Mouse (Mus musculus) liver (tissue): Measurements from ENCODE around the gene Tpm3.
"Not testable (repeated sequence)": the region's sequence is repeated elsewhere in the genome, so short reads cannot be mapped to it uniquely, and the experiment has no call there.

Experiments
- DNase-seq: peaks from one replicate; pipeline ENCODE4 v3.0.0-alpha.2; 2020; ENCODE audit warnings: mixed read lengths

Gene Tpm3

DNA sequence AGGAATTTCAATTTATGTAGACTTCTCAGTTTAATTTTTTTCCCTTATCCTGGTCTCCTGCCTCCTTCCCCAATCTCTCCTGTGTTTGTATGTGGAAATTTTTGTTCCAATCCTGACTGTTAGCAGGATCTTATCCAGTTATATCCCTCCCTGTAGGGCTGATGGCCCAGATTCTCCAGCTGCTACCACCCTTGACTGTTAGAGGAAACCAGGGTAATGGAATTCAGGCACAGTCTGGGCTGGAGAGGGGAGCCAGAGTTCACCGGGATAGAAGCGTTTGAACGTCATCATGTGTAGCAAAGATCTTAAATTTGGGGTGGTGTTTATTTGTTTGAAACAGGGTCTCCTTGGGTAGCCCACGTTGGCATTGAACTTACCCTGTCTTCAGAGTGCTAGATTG is 12.3 kb downstream of the Tpm3 start:
- DNase-seq = no peak

DNA sequence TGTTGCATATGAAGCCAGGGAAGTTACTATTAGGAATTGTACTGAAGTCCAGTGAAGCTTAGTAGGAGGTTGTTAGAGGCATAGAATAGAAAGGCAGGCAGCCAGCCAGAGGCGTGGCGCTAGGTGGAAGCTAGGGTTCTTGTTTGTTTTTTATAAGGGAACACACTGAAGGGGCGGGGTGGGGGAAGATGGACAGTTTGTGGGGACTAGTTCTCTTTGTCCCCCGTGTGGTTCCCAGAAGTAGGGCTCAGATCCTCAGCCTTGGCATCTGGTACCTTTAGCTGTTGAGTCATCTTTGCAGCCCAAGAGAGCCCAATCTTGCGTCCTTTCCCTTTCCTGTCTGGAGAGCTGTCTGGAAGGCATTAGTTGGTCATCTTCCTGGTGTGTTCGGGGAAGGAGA is 12.8 kb downstream of the Tpm3 start:
- DNase-seq = no peak

DNA sequence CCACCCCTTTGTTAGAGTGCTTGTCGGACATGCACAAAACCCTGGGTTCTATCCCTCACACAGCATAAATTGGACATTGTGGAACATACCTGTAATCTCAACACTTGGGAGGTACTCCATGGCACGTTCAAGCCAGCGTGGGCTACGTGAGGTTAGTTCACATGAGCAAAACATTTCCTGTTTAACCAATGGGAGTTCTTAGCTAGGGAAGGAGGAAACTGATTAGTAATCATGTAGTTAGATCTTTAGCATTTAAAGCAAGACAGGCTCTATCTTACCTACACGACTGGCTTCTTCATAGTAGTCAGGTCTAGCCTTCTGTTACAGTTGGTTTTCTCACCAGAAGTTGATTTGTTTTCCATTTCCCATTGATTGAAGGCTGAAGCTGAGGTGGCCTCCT is 13.6 kb downstream of the Tpm3 start:
- DNase-seq = no peak

DNA sequence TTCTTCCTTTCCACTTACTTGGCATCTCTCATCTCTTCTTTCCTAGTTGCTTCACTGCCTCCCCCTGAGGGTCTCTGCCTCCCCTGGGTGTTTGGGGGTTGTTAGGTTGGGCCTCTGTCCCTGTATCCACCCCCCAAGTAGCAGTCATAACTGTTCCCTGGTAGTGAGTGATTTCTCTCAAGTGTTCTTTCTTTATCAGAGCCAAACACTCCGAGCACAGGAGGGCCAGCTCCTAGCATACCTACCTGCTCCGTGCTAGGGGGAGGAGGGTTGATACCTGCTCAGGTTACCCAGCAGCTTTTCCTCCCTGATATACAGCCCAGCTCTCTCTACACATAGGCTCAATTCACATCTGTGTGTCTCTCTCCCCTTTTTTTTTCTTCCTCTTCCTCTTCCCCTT is 16.2 kb downstream of the Tpm3 start:
- no peak for DNase-seq

DNA sequence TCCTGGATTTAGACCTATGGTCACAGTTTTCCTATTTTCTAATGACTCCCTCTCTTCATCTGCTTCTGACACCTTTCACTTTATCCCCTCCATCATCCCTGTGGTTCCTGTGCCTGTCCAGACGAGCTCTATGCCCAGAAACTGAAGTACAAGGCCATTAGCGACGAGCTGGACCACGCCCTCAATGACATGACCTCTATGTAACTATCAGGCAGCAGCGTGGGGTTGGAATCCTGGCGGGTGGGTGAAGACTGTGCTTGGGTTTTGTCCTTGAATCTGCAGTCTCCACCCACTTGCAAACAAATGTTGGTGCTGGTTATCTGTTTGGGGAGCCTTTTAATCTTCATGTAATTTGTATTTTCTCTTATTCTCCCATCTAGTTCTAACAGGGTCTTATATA is 18.4 kb downstream of the Tpm3 start:
- no peak for DNase-seq

- DNase-seq = no peak
Observed at GRCm38 (mm10) chr3:90094453-90094852, 22.0 kb downstream of the Tpm3 start.

GRCm38 (mm10) chr3:90097928-90098327 is 25.5 kb downstream of the Tpm3 start:
- DNase-seq = no peak

GRCm38 (mm10) chr3:90101010-90101409 is 28.6 kb downstream of the Tpm3 start:
- DNase-seq = no peak

- DNase-seq = no peak
Observed at GRCm38 (mm10) chr3:90101673-90102072, 29.2 kb downstream of the Tpm3 start.

GRCm38 (mm10) chr3:90102239-90102638 is 29.8 kb downstream of the Tpm3 start:
- DNase-seq = no peak

- DNase-seq = no peak
Observed at GRCm38 (mm10) chr3:90103176-90103575, 30.7 kb downstream of the Tpm3 start.

- no peak for DNase-seq
Observed at GRCm38 (mm10) chr3:90103938-90104337, 31.5 kb downstream of the Tpm3 start, which contains the start of gene Nup210l. TSS of gene Nup210l (plus strand) at chr3:90104132.

- no peak for DNase-seq
Observed at GRCm38 (mm10) chr3:90111706-90112105, 39.3 kb downstream of the Tpm3 start.

GRCm38 (mm10) chr3:90114342-90114741 is 41.9 kb downstream of the Tpm3 start:
- no peak for DNase-seq

DNA sequence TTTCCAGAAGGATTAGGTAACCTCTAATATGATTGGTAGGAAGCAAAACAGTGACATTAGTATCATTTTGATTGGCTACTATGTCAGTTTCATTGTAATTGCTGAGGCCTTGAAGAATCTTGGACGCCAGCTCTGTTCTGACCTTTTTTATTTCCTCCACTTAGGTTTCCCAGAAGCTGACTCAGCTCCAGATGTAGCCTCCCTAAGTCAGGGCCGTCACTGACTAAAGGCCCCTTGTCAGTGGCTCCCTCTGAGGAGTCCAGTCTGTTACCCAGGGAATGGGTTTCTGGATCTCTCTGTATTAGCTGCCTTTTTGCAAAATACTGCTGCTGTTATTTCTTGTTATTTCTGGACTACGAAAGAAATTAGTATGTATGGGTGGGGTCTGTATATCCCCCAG is 43.1 kb downstream of the Tpm3 start:
- DNase-seq = no peak

GRCm38 (mm10) chr3:90118132-90118790 is 45.8 kb downstream of the Tpm3 start:
- DNase-seq = no peak

DNA sequence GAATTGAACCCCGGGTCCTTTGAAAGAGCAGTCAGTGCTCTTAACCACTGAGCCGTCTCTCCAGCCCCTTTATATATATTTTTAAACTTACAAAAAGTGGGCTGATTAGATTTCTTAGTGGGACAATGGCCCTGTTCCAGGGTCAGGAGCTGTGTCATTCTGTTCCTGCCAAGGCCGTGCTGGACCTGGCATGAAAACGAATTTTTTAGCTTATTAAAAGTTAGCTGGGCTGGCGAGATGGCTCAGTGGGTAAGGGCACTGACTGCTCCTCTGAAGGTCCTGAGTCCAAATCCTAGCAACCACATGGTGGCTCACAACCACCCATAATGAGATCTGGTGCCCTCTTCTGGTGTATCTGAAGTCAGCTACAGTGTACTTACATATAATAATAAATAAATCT is 49.6 kb downstream of the Tpm3 start:
- not testable (repeated sequence) for DNase-seq

GRCm38 (mm10) chr3:90125710-90126109 is 53.3 kb downstream of the Tpm3 start:
- DNase-seq = no peak

GRCm38 (mm10) chr3:90127881-90128280 is 55.4 kb downstream of the Tpm3 start:
- DNase-seq = no peak

DNA sequence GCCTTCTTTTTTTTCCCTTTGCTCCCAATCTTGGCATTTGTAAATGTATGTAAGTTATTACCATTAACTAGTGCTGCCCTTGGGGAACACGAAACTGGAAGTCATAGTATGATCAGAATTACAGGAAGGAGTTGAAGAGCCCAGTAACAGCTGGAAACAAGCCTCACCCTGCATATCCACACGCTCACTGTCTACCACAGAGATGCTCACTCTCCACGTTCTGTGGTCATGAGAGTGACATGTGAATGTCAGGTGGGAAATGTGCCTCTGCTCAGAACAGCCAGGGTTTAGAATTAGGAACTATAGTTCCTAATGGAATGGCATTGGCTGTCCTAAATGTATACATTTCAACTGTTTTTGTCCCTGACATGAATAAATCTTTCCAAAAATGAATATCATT is 60.3 kb downstream of the Tpm3 start:
- DNase-seq = no peak

GRCm38 (mm10) chr3:90133331-90133730 is 60.9 kb downstream of the Tpm3 start:
- DNase-seq = no peak

- no peak for DNase-seq
Observed at GRCm38 (mm10) chr3:90134483-90134882, 62.0 kb downstream of the Tpm3 start.

GRCm38 (mm10) chr3:90134993-90135392 is 62.5 kb downstream of the Tpm3 start:
- no peak for DNase-seq

DNA sequence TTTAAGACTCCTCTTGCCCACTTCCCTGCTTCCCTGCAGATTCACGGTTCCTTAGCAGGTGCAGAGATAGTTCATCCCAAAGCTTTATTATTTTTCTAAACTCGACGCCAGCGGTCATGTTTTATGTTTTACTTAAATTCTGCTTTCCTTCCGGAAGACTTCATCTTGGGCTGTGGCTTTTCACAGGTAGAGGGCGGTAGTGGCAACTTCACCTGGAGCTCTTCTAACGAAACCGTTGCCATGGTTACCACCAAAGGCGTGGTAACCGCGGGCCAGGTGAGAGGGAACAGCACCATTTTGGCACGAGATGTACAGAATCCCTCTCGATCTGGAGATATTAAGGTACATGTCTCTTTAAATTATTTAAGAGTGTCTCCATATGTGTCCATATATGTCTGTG is 64.2 kb downstream of the Tpm3 start:
- no peak for DNase-seq

- DNase-seq = no peak
Observed at GRCm38 (mm10) chr3:90137606-90138005, 65.2 kb downstream of the Tpm3 start.
